Mouse (Mus musculus): ENCODE results near the gene Magoh. TPM values are rescaled to one million over a fixed set of nuclear protein-coding genes. Genes with fewer than 3 reads are reported as not detected.

The Magoh gene
- polyA plus RNA-seq, 1 experiment: 54.9 TPM

- no peak for TF ChIP-seq POLR2A (IDR thresholded peaks at IDR 0.05; ENCODE audit: control insufficient read depth, extremely low read depth, insufficient read depth, low read length, poor library complexity)
- no peak for TF ChIP-seq CTCF (IDR thresholded peaks at IDR 0.05; ENCODE audit: borderline replicate concordance, control insufficient read depth, extremely low read depth, insufficient read depth, low read length, poor library complexity)
- WGBS: 91% methylated on average over 3 of the region's 3 CpGs
- Histone ChIP-seq H3K4me1 (replicated peaks; ENCODE audit: control insufficient read depth, insufficient read depth, low read length) (peaks cover 4% of the 10 kb centered on the region), H3K4me3 (ENCODE audit: control insufficient read depth, insufficient read depth, low read length) (no peak overlapping the region), H3K27ac (ENCODE audit: control insufficient read depth, insufficient read depth, low read length) (no peak overlapping the region), H3K36me3 (ENCODE audit: control insufficient read depth, insufficient read depth, low read length) (no peaks in the 10 kb centered on the region), H3K27me3 (ENCODE audit: control insufficient read depth, insufficient read depth, low read length) (no peaks in the 10 kb centered on the region)
- DNase-seq: no peak
Observed at GRCm38 (mm10) chr4:107931453-107931852, 51.9 kb downstream of the Magoh start.

GRCm38 (mm10) chr4:107933239-107933638 is 53.7 kb downstream of the Magoh start:
- whole genome bisulfite sequencing: 96% methylated on average over 8 of the region's 8 CpGs
- no peak for DNase-seq
- Histone ChIP-seq H3K27me3 (ENCODE audit: control insufficient read depth, insufficient read depth, low read length) (no peaks in the 10 kb centered on the region), H3K4me1 (replicated peaks; ENCODE audit: control insufficient read depth, insufficient read depth, low read length) (peaks cover 7% of the 10 kb centered on the region), H3K36me3 (ENCODE audit: control insufficient read depth, insufficient read depth, low read length) (no peaks in the 10 kb centered on the region), H3K4me3 (ENCODE audit: control insufficient read depth, insufficient read depth, low read length) (no peak overlapping the region), H3K27ac (ENCODE audit: control insufficient read depth, insufficient read depth, low read length) (no peak overlapping the region)
- TF ChIP-seq CTCF (IDR thresholded peaks at IDR 0.05; ENCODE audit: borderline replicate concordance, control insufficient read depth, extremely low read depth, insufficient read depth, low read length, poor library complexity) (no peak), POLR2A (IDR thresholded peaks at IDR 0.05; ENCODE audit: control insufficient read depth, extremely low read depth, insufficient read depth, low read length, poor library complexity) (no peak)

GRCm38 (mm10) chr4:107935254-107935653 is 55.7 kb downstream of the Magoh start:
- WGBS: 42% methylated on average over 3 of the region's 3 CpGs
- Histone ChIP-seq H3K27me3 (ENCODE audit: control insufficient read depth, insufficient read depth, low read length) (no peaks in the 10 kb centered on the region), H3K4me3 (ENCODE audit: control insufficient read depth, insufficient read depth, low read length) (no peak overlapping the region), H3K27ac (ENCODE audit: control insufficient read depth, insufficient read depth, low read length) (no peak overlapping the region), H3K4me1 (replicated peaks; ENCODE audit: control insufficient read depth, insufficient read depth, low read length) (peaks cover 18% of the 10 kb centered on the region), H3K36me3 (ENCODE audit: control insufficient read depth, insufficient read depth, low read length) (no peaks in the 10 kb centered on the region)
- DNase-seq: no peak
- TF ChIP-seq POLR2A (IDR thresholded peaks at IDR 0.05; ENCODE audit: control insufficient read depth, extremely low read depth, insufficient read depth, low read length, poor library complexity): no peak
- no peak for TF ChIP-seq CTCF (IDR thresholded peaks at IDR 0.05; ENCODE audit: borderline replicate concordance, control insufficient read depth, extremely low read depth, insufficient read depth, low read length, poor library complexity)

Other genes with a start within 250 kb of the Magoh start
- gene Dmrtb1, start 195.5 kb upstream of the Magoh start, polyA plus RNA-seq (2012; rRNA removed): 2.0 and 3.4 TPM in 2 replicates
- 45.6 and 64.7 TPM in 2 replicates for gene Lrp8, start 77.5 kb upstream of the Magoh start, polyA plus RNA-seq (2012; rRNA removed)
- gene 0610037L13Rik, start 10.1 kb downstream of the Magoh start, polyA plus RNA-seq (2012; rRNA removed): 24.0 and 29.7 TPM in 2 replicates
- gene Cpt2, start 43.9 kb downstream of the Magoh start, polyA plus RNA-seq (2012; rRNA removed): 46.6 and 75.0 TPM in 2 replicates
- 0.18 and 0.23 TPM in 2 replicates for gene Slc1a7, start 88.6 kb downstream of the Magoh start, polyA plus RNA-seq (2012; rRNA removed)
- 5.7 and 12.0 TPM in 2 replicates for gene Podn, start 216.7 kb downstream of the Magoh start, polyA plus RNA-seq (2012; rRNA removed)